Mouse (Mus musculus): ENCODE measurements around the gene Rnf141. TPM values are rescaled to one million over a fixed set of nuclear protein-coding genes. Genes with fewer than 3 reads are reported as not detected.

Gene Rnf141
- polyA plus RNA-seq, 1 experiment from 2014 or later: 35.0 TPM

- no peak for DNase-seq (ENCODE audit: low spot score)
- no peaks in the 10 kb centered on the region for H3K36me3 ChIP-seq (ENCODE audit: control insufficient read depth, insufficient read depth, low read length)
- H3K27me3 ChIP-seq (replicated peaks; ENCODE audit: control insufficient read depth, insufficient read depth, low read length): no peaks in the 10 kb centered on the region
- no peak for ATAC-seq (replicated peaks; ENCODE audit: low FRiP score)
- WGBS: 79% methylated on average over 5 of the region's 5 CpGs
- H3K4me1 ChIP-seq (replicated peaks; ENCODE audit: control insufficient read depth, insufficient read depth, low read length): no peaks in the 10 kb centered on the region; the same call in 1 of the 2 replicates
- H3K27ac ChIP-seq (ENCODE audit: low read depth, low read length): no peak overlapping the region
- H3K9me3 ChIP-seq (ENCODE audit: control insufficient read depth, low read length): no peaks in the 10 kb centered on the region
- no peak overlapping the region for H3K4me2 ChIP-seq
- no peak overlapping the region for H3K4me3 ChIP-seq (ENCODE audit: low read depth, low read length)
- H3K9ac ChIP-seq (ENCODE audit: low read depth, low read length): no peak overlapping the region
Observed at GRCm38 (mm10) chr7:110762605-110763180, 81.6 kb downstream of the Rnf141 start.

DNA sequence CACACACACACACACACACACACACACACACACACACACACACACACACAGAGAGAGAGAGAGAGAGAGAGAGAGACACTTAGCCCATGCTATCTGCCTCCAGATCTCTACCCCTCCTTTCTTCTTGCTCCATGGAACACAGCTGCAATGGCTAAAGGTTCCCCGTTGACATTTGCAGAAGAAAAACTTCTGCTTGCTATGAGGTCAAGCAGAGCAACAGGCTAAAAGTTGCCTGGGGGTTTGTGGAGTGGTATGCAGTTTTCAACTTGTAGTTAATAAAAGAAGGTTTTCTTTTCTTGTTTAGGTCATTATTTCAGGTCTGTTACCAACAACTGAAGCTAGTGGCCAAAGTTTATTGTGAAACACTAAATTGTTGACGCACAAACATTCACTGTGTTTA, 87.8 kb downstream of the Rnf141 start:
- Histone ChIP-seq H3K4me1 (replicated peaks; ENCODE audit: control insufficient read depth, insufficient read depth, low read length) (no peaks in the 10 kb centered on the region), H3K4me2 (no peak overlapping the region), H3K27me3 (replicated peaks; ENCODE audit: control insufficient read depth, insufficient read depth, low read length) (no peaks in the 10 kb centered on the region), H3K9me3 (ENCODE audit: control insufficient read depth, low read length) (no peaks in the 10 kb centered on the region), H3K4me3 (ENCODE audit: low read depth, low read length) (no peak overlapping the region), H3K9ac (ENCODE audit: low read depth, low read length) (no peak overlapping the region), H3K36me3 (ENCODE audit: control insufficient read depth, insufficient read depth, low read length) (no peaks in the 10 kb centered on the region), H3K27ac (ENCODE audit: low read depth, low read length) (no peak overlapping the region)
- WGBS: 64% methylated on average over 2 of the region's 2 CpGs
- ATAC-seq (replicated peaks; ENCODE audit: low FRiP score): no peak
- no peak for DNase-seq (ENCODE audit: low spot score)

DNA sequence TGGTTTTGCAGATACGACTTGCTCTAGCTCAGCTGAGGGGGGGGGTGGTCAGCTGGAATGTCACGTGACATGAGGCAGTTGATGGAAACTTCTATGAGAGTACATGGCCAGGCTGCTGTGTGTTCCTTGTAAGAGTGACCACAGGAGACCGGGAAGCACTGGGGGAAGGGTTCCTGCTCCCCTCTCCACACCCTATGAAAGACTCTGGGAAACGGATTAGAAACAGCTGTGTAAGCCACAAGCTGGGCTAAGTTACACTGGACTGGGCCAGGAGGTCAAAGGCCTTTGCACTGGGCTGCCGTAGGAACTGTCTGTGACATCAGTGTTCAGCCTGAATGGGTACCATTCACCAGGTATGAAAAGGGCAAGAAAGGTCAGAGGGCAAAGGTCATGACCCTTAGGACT, 90.3 kb downstream of the Rnf141 start:
- no peak for ATAC-seq (replicated peaks; ENCODE audit: low FRiP score)
- H3K4me3 ChIP-seq (ENCODE audit: low read depth, low read length): no peak overlapping the region

DNA sequence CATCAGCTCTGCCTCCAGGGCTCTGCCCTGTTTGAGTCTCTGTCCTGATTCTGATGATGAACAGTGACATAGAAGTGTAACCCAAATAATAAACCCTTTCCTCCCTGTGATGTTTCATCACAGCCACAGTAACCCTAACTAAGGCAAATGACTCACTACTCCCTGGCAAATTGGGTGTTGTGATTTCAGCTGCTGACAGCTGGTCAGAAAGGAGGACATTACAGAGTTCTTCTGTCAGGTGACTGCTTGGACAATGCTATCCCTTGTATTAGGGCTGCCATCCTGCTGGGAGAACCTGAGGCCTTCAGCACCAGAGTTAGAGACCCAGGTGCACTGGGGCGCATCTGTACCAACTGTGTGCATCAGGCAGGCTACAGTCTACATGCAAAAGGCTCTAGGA, 90.9 kb downstream of the Rnf141 start:
- H3K27ac ChIP-seq (ENCODE audit: low read depth, low read length): no peak overlapping the region
- ATAC-seq (replicated peaks; ENCODE audit: low FRiP score): no peak
- no peak overlapping the region for H3K4me3 ChIP-seq (ENCODE audit: low read depth, low read length)
- H3K27me3 ChIP-seq (replicated peaks; ENCODE audit: control insufficient read depth, insufficient read depth, low read length): no peaks in the 10 kb centered on the region
- WGBS: 80% methylated on average over 1 of the region's 1 CpGs
- no peak overlapping the region for H3K4me2 ChIP-seq
- no peak overlapping the region for H3K9ac ChIP-seq (ENCODE audit: low read depth, low read length)
- no peak for DNase-seq (ENCODE audit: low spot score)
- no peaks in the 10 kb centered on the region for H3K4me1 ChIP-seq (replicated peaks; ENCODE audit: control insufficient read depth, insufficient read depth, low read length)
- H3K9me3 ChIP-seq (ENCODE audit: control insufficient read depth, low read length): no peaks in the 10 kb centered on the region
- no peaks in the 10 kb centered on the region for H3K36me3 ChIP-seq (ENCODE audit: control insufficient read depth, insufficient read depth, low read length)

More for the DNA sequence above, 90.3 kb downstream of the Rnf141 start:
- Histone ChIP-seq H3K9ac (ENCODE audit: low read depth, low read length) (no peak overlapping the region), H3K27ac (ENCODE audit: low read depth, low read length) (no peak overlapping the region), H3K27me3 (replicated peaks; ENCODE audit: control insufficient read depth, insufficient read depth, low read length) (no peaks in the 10 kb centered on the region), H3K9me3 (ENCODE audit: control insufficient read depth, low read length) (no peaks in the 10 kb centered on the region), H3K4me2 (no peak overlapping the region), H3K36me3 (ENCODE audit: control insufficient read depth, insufficient read depth, low read length) (no peaks in the 10 kb centered on the region), H3K4me1 (replicated peaks; ENCODE audit: control insufficient read depth, insufficient read depth, low read length) (no peaks in the 10 kb centered on the region)
- WGBS: 53% methylated on average over 5 of the region's 5 CpGs
- DNase-seq (ENCODE audit: low spot score): no peak

GRCm38 (mm10) chr7:110751634-110752033, 92.6 kb downstream of the Rnf141 start:
- H3K36me3 ChIP-seq (ENCODE audit: control insufficient read depth, insufficient read depth, low read length): no peaks in the 10 kb centered on the region
- no peaks in the 10 kb centered on the region for H3K4me1 ChIP-seq (replicated peaks; ENCODE audit: control insufficient read depth, insufficient read depth, low read length)
- 71% methylated on average over 1 of the region's 1 CpGs for WGBS
- no peak overlapping the region for H3K4me2 ChIP-seq
- no peaks in the 10 kb centered on the region for H3K9me3 ChIP-seq (ENCODE audit: control insufficient read depth, low read length)
- ATAC-seq (replicated peaks; ENCODE audit: low FRiP score): no peak
- H3K4me3 ChIP-seq (ENCODE audit: low read depth, low read length): no peak overlapping the region
- no peak for DNase-seq (ENCODE audit: low spot score)
- no peak overlapping the region for H3K27ac ChIP-seq (ENCODE audit: low read depth, low read length)
- H3K9ac ChIP-seq (ENCODE audit: low read depth, low read length): no peak overlapping the region
- no peaks in the 10 kb centered on the region for H3K27me3 ChIP-seq (replicated peaks; ENCODE audit: control insufficient read depth, insufficient read depth, low read length)

DNA sequence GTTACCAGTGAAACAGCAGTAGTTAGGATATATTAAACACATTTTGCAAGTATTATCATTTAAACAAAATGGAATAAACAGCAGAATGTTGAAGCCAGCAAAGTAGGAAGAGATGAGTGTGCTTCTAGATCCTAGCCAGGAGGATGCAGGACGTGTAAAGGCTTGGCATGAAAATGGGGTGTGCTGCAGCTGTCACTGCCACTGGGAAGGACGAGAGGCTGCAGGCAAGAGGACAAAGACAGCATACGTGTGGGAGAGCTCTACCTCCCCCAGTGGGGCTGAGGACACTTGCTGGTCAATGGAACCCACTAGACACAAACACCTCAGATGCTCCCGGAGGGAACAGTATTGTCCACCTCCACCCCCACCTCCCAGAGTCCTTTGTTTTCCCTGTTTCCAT, 93.4 kb downstream of the Rnf141 start:
- 66% methylated on average over 4 of the region's 4 CpGs for WGBS
- Histone ChIP-seq H3K9ac (ENCODE audit: low read depth, low read length) (no peak overlapping the region), H3K4me3 (ENCODE audit: low read depth, low read length) (no peak overlapping the region), H3K9me3 (ENCODE audit: control insufficient read depth, low read length) (no peaks in the 10 kb centered on the region), H3K27ac (ENCODE audit: low read depth, low read length) (no peak overlapping the region), H3K4me1 (replicated peaks; ENCODE audit: control insufficient read depth, insufficient read depth, low read length) (no peaks in the 10 kb centered on the region), H3K4me2 (no peak overlapping the region), H3K36me3 (ENCODE audit: control insufficient read depth, insufficient read depth, low read length) (no peaks in the 10 kb centered on the region), H3K27me3 (replicated peaks; ENCODE audit: control insufficient read depth, insufficient read depth, low read length) (no peaks in the 10 kb centered on the region)
- ATAC-seq (replicated peaks; ENCODE audit: low FRiP score) (no peak), DNase-seq (ENCODE audit: low spot score) (no peak)

Small RNAs within 50 kb of the gene (microRNA-seq; reads per million reads assigned to microRNA genes)
- gene Gm47282 (ENCODE audit: borderline number of aligned reads): 1.1 reads per million

Other genes with a start within 250 kb of the Rnf141 start
- gene Sbf2, start 229.5 kb downstream of the Rnf141 start, polyA plus RNA-seq (2014; fragmentation: Nextera tagmentation; extraction: Ambion mirVana): 13.8 and 14.6 TPM in 2 replicates
- gene Adm, start 216.8 kb downstream of the Rnf141 start, polyA plus RNA-seq (2014; fragmentation: Nextera tagmentation; extraction: Ambion mirVana): 8.8 and 10.6 TPM in 2 replicates
- 39.5 and 41.1 TPM in 2 replicates for gene Ampd3, start 76.3 kb downstream of the Rnf141 start, polyA plus RNA-seq (2014; fragmentation: Nextera tagmentation; extraction: Ambion mirVana)
- 25.7 and 26.9 TPM in 2 replicates for gene Lyve1, start 18.8 kb upstream of the Rnf141 start, polyA plus RNA-seq (2014; fragmentation: Nextera tagmentation; extraction: Ambion mirVana)
- gene Mrvi1, start 138.0 kb upstream of the Rnf141 start, polyA plus RNA-seq (2014; fragmentation: Nextera tagmentation; extraction: Ambion mirVana): 20.7 and 25.2 TPM in 2 replicates
- gene Ctr9, start 184.5 kb upstream of the Rnf141 start, polyA plus RNA-seq (2014; fragmentation: Nextera tagmentation; extraction: Ambion mirVana): 53.6 and 58.3 TPM in 2 replicates
- 1,063 and 1,240 TPM in 2 replicates for gene Eif4g2, start 238.6 kb upstream of the Rnf141 start, polyA plus RNA-seq (2014; fragmentation: Nextera tagmentation; extraction: Ambion mirVana)

Data from liver, embryonic 11.5 days (tissue).